Mouse (Mus musculus): ENCODE data around the gene Wdr48.

DNA sequence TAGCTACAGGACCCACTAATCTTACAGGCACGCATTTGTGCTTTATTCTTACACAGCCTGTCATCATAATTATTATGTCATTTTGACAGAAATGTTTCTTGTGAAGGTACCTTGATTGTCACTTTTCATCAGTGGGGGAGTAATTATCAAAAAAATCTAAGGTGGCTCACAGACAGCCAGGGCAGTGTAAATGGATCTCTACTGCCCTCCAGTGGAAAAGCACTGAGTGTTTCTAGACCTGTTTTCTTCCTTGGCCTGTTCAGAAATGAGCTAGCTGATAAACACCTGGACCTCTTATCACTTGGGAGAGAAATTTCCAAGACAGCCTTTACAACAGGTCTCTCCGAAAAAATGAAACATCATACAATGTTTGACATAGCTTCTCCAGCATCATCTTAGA is 4.0 kb upstream of the Wdr48 start:
- peak; percentile 13; the same call in 1 of the 2 replicates for TF ChIP-seq CTCF (IDR thresholded peaks at IDR 0.05; ENCODE audit: insufficient read depth, low read length)
- TF ChIP-seq POLR2A (IDR thresholded peaks at IDR 0.05; ENCODE audit: borderline replicate concordance, extremely low read depth, low read depth, low read length), result no peak

Measured in lung, adult 2 months (tissue).